In the genomic region with DNA sequence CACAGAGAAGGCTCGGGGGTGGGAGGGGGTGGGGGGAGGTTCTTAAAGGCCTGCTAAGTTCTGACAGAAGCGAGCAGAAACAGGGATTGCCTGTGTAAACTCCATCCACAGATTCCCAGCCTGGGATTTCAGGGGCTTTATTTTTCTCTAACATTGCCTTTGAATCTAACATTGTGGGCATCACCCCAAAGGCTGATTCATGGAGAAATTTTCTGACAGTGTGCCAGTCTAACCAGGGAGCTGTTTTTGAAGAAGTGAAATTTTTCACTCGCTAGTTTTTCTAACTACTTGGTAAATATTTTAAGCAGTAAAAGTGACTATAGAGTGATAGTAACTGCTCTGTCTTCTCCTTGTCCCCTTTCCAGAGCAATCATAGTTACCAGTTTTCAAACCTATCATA, we compare ENCODE assay signal across 28 mouse cellular contexts.
DNase-seq lines count a peak whose midpoint lies in the region; ATAC-seq and TF ChIP-seq lines count a peak whose summit lies in the region.
"Had no signal": no experiment of that assay in that cellular context is flagged by ENCODE, and none has a peak within 500 bp of the region (broad histone marks: within the 10 kb centered on the region; RNA-seq: fewer than 3 reads in every experiment).

No protein-coding gene starts in this region.

- no peak overlapping the region for H3K27ac ChIP-seq in forebrain, postnatal 0 days (ENCODE audit: low read depth, low read length)
- no peak overlapping the region for H3K27ac ChIP-seq in forebrain, embryonic 16.5 days (ENCODE audit: low read length)
- H3K27ac ChIP-seq in limb, embryonic 14.5 days (replicated peaks; ENCODE audit: low read depth, low read length) = no peak overlapping the region
- no peak overlapping the region for H3K27ac ChIP-seq in limb, embryonic 10.5 days
- no peak overlapping the region for H3K27ac ChIP-seq in intestine, postnatal 0 days (ENCODE audit: low read depth, low read length)
- H3K27ac ChIP-seq: embryonic facial prominence, embryonic 12.5 days; embryonic facial prominence, embryonic 15.5 days; forebrain, embryonic 12.5 days; forebrain, embryonic 15.5 days; gastrocnemius, adult 2 months; hindbrain, embryonic 12.5 days; hindbrain, embryonic 15.5 days had no signal

- H3K9me3 ChIP-seq in forebrain, postnatal 0 days (ENCODE audit: low read length) = no peaks in the 10 kb centered on the region
- no peaks in the 10 kb centered on the region for H3K9me3 ChIP-seq in forebrain, embryonic 16.5 days (ENCODE audit: control insufficient read depth, low read length)
- H3K9me3 ChIP-seq in limb, embryonic 14.5 days (ENCODE audit: control insufficient read depth, low read length) = no peaks in the 10 kb centered on the region
- H3K9me3 ChIP-seq in limb, embryonic 10.5 days (replicated peaks) = no peaks in the 10 kb centered on the region
- H3K9me3 ChIP-seq in intestine, postnatal 0 days (ENCODE audit: control insufficient read depth) = no peaks in the 10 kb centered on the region
- H3K9me3 ChIP-seq: embryonic facial prominence, embryonic 12.5 days; embryonic facial prominence, embryonic 15.5 days; forebrain, embryonic 12.5 days; forebrain, embryonic 15.5 days; G1E; hindbrain, embryonic 12.5 days; hindbrain, embryonic 15.5 days had no signal

- no peak for TF ChIP-seq POLR2A in limb, embryonic 14.5 days (IDR thresholded peaks at IDR 0.05; ENCODE audit: borderline replicate concordance, extremely low read depth, insufficient read depth, insufficient read length)

- H3K4me3 ChIP-seq in forebrain, postnatal 0 days (ENCODE audit: low read depth, low read length) = no peak overlapping the region
- no peak overlapping the region for H3K4me3 ChIP-seq in forebrain, embryonic 16.5 days (replicated peaks; ENCODE audit: low read length)
- H3K4me3 ChIP-seq in limb, embryonic 14.5 days (replicated peaks; ENCODE audit: low read length) = no peak overlapping the region
- no peak overlapping the region for H3K4me3 ChIP-seq in limb, embryonic 10.5 days
- no peak overlapping the region for H3K4me3 ChIP-seq in intestine, postnatal 0 days (ENCODE audit: low read depth, low read length)
- H3K4me3 ChIP-seq: embryonic facial prominence, embryonic 12.5 days; embryonic facial prominence, embryonic 15.5 days; forebrain, embryonic 12.5 days; forebrain, embryonic 15.5 days; gastrocnemius, adult 2 months; hindbrain, embryonic 12.5 days; hindbrain, embryonic 15.5 days had no signal

- TF ChIP-seq CTCF in forebrain, postnatal 0 days (IDR thresholded peaks at IDR 0.05; ENCODE audit: low read depth) = no peak
- no peak for TF ChIP-seq CTCF in intestine, postnatal 0 days (IDR thresholded peaks at IDR 0.05; ENCODE audit: low read depth)

- 58% methylated on average over 3 of the region's 3 CpGs for WGBS in forebrain, postnatal 0 days
- WGBS in forebrain, embryonic 16.5 days = 75% methylated on average over 3 of the region's 3 CpGs
- WGBS in limb, embryonic 14.5 days = 63% methylated on average over 3 of the region's 3 CpGs
- WGBS in limb, embryonic 10.5 days = 74% methylated on average over 3 of the region's 3 CpGs
- 61% methylated on average over 3 of the region's 3 CpGs for WGBS in intestine, postnatal 0 days

- H3K27me3 ChIP-seq in forebrain, postnatal 0 days (ENCODE audit: insufficient read depth, low read length) = no peaks in the 10 kb centered on the region
- no peaks in the 10 kb centered on the region for H3K27me3 ChIP-seq in forebrain, embryonic 16.5 days (replicated peaks; ENCODE audit: control insufficient read depth, insufficient read depth, low read length)
- no peaks in the 10 kb centered on the region for H3K27me3 ChIP-seq in limb, embryonic 14.5 days (ENCODE audit: control insufficient read depth, insufficient read depth, low read length)
- no peaks in the 10 kb centered on the region for H3K27me3 ChIP-seq in limb, embryonic 10.5 days (ENCODE audit: low read depth, poor library complexity, severe bottlenecking)
- no peaks in the 10 kb centered on the region for H3K27me3 ChIP-seq in intestine, postnatal 0 days (replicated peaks; ENCODE audit: control insufficient read depth, insufficient read depth, low read length)
- H3K27me3 ChIP-seq: CH12.LX; embryonic facial prominence, embryonic 12.5 days; embryonic facial prominence, embryonic 15.5 days; forebrain, embryonic 12.5 days; forebrain, embryonic 15.5 days; hindbrain, embryonic 12.5 days; hindbrain, embryonic 15.5 days had no signal

- no peaks in the 10 kb centered on the region for H3K4me1 ChIP-seq in forebrain, postnatal 0 days (ENCODE audit: insufficient read depth)
- no peaks in the 10 kb centered on the region for H3K4me1 ChIP-seq in forebrain, embryonic 16.5 days (replicated peaks; ENCODE audit: control insufficient read depth, insufficient read depth, low read length)
- H3K4me1 ChIP-seq in limb, embryonic 14.5 days (ENCODE audit: control insufficient read depth, insufficient read depth, low read length) = no peaks in the 10 kb centered on the region
- H3K4me1 ChIP-seq in limb, embryonic 10.5 days = no peaks in the 10 kb centered on the region
- no peaks in the 10 kb centered on the region for H3K4me1 ChIP-seq in intestine, postnatal 0 days (replicated peaks; ENCODE audit: control insufficient read depth, insufficient read depth, low read length)
- H3K4me1 ChIP-seq: embryonic facial prominence, embryonic 12.5 days; embryonic facial prominence, embryonic 15.5 days; forebrain, embryonic 12.5 days; forebrain, embryonic 15.5 days; hindbrain, embryonic 12.5 days; hindbrain, embryonic 15.5 days had no signal

- no peak overlapping the region for H3K9ac ChIP-seq in forebrain, postnatal 0 days
- H3K9ac ChIP-seq in forebrain, embryonic 16.5 days (replicated peaks; ENCODE audit: low read depth, low read length) = no peak overlapping the region
- no peak overlapping the region for H3K9ac ChIP-seq in limb, embryonic 14.5 days (ENCODE audit: low read depth, low read length, severe bottlenecking)
- no peak overlapping the region for H3K9ac ChIP-seq in intestine, postnatal 0 days (ENCODE audit: low read depth, low read length)
- H3K9ac ChIP-seq: embryonic facial prominence, embryonic 12.5 days; embryonic facial prominence, embryonic 15.5 days; forebrain, embryonic 12.5 days; forebrain, embryonic 15.5 days; hindbrain, embryonic 12.5 days; hindbrain, embryonic 15.5 days had no signal

- no peak overlapping the region for H3K4me2 ChIP-seq in forebrain, postnatal 0 days (ENCODE audit: low read depth)
- H3K4me2 ChIP-seq in forebrain, embryonic 16.5 days (ENCODE audit: low read length) = no peak overlapping the region
- H3K4me2 ChIP-seq in limb, embryonic 14.5 days (replicated peaks; ENCODE audit: low read depth, low read length, severe bottlenecking) = no peak overlapping the region
- no peak overlapping the region for H3K4me2 ChIP-seq in intestine, postnatal 0 days (replicated peaks; ENCODE audit: low read depth)
- H3K4me2 ChIP-seq: embryonic facial prominence, embryonic 12.5 days; embryonic facial prominence, embryonic 15.5 days; forebrain, embryonic 12.5 days; forebrain, embryonic 15.5 days; heart, embryonic 11.5 days; hindbrain, embryonic 12.5 days; hindbrain, embryonic 15.5 days had no signal

- no peaks in the 10 kb centered on the region for H3K36me3 ChIP-seq in forebrain, postnatal 0 days (ENCODE audit: insufficient read depth)
- H3K36me3 ChIP-seq in forebrain, embryonic 16.5 days (ENCODE audit: control insufficient read depth, insufficient read depth) = no peaks in the 10 kb centered on the region
- no peaks in the 10 kb centered on the region for H3K36me3 ChIP-seq in limb, embryonic 14.5 days (ENCODE audit: control insufficient read depth, insufficient read depth, low read length)
- H3K36me3 ChIP-seq in limb, embryonic 10.5 days = no peaks in the 10 kb centered on the region
- no peaks in the 10 kb centered on the region for H3K36me3 ChIP-seq in intestine, postnatal 0 days (ENCODE audit: control insufficient read depth, insufficient read depth)
- H3K36me3 ChIP-seq: embryonic facial prominence, embryonic 12.5 days; embryonic facial prominence, embryonic 15.5 days; forebrain, embryonic 12.5 days; forebrain, embryonic 15.5 days; G1E; hindbrain, embryonic 12.5 days; hindbrain, embryonic 15.5 days had no signal

- no peak for ATAC-seq in forebrain, postnatal 0 days
- ATAC-seq in forebrain, embryonic 16.5 days = no peak
- no peak for ATAC-seq in limb, embryonic 14.5 days (ENCODE audit: low FRiP score, low read depth)
- ATAC-seq in intestine, postnatal 0 days = no peak
- ATAC-seq: activated CD4-positive, CD25-positive, alpha-beta regulatory T cell, adult 4 months; forebrain, embryonic 15.5 days had no signal

- DNase-seq in forebrain, postnatal 0 days = peak; percentile 21
- peak; percentile 26 for DNase-seq in limb, embryonic 14.5 days (ENCODE audit: low spot score)
- no peak for DNase-seq in limb, embryonic 10.5 days (ENCODE audit: low spot score)
- DNase-seq in NIH3T3 (ENCODE audit: low read depth) = peak; percentile 82
- peak; percentile 69 for DNase-seq in fibroblast of lung, adult 2 months (ENCODE audit: low read depth)
- no peak for DNase-seq in thymus, adult 18-20 months
- DNase-seq: adrenal gland, postnatal 10 days; adrenal gland, postnatal 36 days; B cell, adult 2 months; cerebellum, adult 11 months; cerebellum, adult 2 months; cerebellum, adult 9-11 months; cerebellum, postnatal 25 days; gastrocnemius, adult 2 months; gastrocnemius, postnatal 14 days; heart, adult 11 months had no signal

Comparison
In these comparisons a context has a peak if more than half of its experiments do, and no peak if none do; other contexts are left out.
1. DNase-seq: peak in forebrain, postnatal 0 days (single experiment), limb, embryonic 14.5 days (single experiment), NIH3T3 (single experiment) and fibroblast of lung, adult 2 months (single experiment); none in limb, embryonic 10.5 days (single experiment) and thymus, adult 18-20 months (0 of 2).